ENCODE assay signal across 10 mouse cellular contexts in the genomic region with DNA sequence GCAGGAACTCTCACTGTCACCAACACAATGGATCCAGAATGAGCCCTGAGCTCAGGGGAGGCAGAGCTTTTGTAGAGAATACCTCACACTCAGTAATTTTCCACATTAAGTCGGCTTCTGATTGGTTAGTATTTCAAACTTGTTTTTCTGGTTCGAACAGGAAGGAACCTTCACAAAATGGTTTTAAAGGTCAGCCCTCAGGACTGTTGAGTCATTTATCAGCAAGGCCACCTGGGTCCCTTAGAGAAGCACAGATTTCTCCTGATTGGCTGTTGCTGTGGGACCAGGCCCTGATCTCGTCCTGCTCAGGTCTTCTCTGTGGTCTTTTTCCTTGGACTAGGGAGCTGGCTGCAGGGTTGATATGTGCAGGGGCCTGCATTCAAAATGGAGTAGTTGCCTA. TPM values are rescaled to one million over a fixed set of nuclear protein-coding genes. Genes with fewer than 3 reads are reported as not detected.
DNase-seq lines count a peak whose midpoint lies in the region; ATAC-seq lines count a peak whose summit lies in the region.
"Had no signal": no experiment of that assay in that cellular context is flagged by ENCODE, and none has a peak within 500 bp of the region (broad histone marks: within the 10 kb centered on the region; RNA-seq: fewer than 3 reads in every experiment).

No protein-coding gene starts in this region.

- intact Hi-C loops in left cerebral cortex, postnatal 10 days (cut with DNase I), result no loop called here

- H3K4me2 ChIP-seq in liver, embryonic 13.5 days, result no peak overlapping the region
- H3K4me2 ChIP-seq in neural tube, embryonic 15.5 days, result no peak overlapping the region
- H3K4me2 ChIP-seq: midbrain, embryonic 12.5 days had no signal

- ATAC-seq in liver, embryonic 13.5 days (ENCODE audit: low read depth), result peak; percentile 71
- no peak for ATAC-seq in neural tube, embryonic 15.5 days (ENCODE audit: low FRiP score)

- H3K36me3 ChIP-seq in liver, embryonic 13.5 days, result no peaks in the 10 kb centered on the region
- H3K36me3 ChIP-seq in neural tube, embryonic 15.5 days, result no peaks in the 10 kb centered on the region
- H3K36me3 ChIP-seq: midbrain, embryonic 12.5 days had no signal

- no peaks in the 10 kb centered on the region for H3K27me3 ChIP-seq in liver, embryonic 13.5 days
- no peaks in the 10 kb centered on the region for H3K27me3 ChIP-seq in neural tube, embryonic 15.5 days (replicated peaks)
- H3K27me3 ChIP-seq: midbrain, embryonic 12.5 days had no signal

- 17% methylated on average over 3 of the region's 3 CpGs for WGBS in liver, embryonic 13.5 days (ENCODE audit: insufficient replicate concordance)
- 79% methylated on average over 3 of the region's 3 CpGs for WGBS in neural tube, embryonic 15.5 days

- no peak overlapping the region for H3K9ac ChIP-seq in liver, embryonic 13.5 days
- H3K9ac ChIP-seq in neural tube, embryonic 15.5 days (replicated peaks), result no peak overlapping the region
- H3K9ac ChIP-seq: midbrain, embryonic 12.5 days had no signal

- H3K4me1 ChIP-seq in liver, embryonic 13.5 days (replicated peaks), result peaks cover 7% of the 10 kb centered on the region
- peaks cover 3% of the 10 kb centered on the region for H3K4me1 ChIP-seq in neural tube, embryonic 15.5 days
- H3K4me1 ChIP-seq: midbrain, embryonic 12.5 days had no signal

- no peak overlapping the region for H3K27ac ChIP-seq in liver, embryonic 13.5 days
- no peak overlapping the region for H3K27ac ChIP-seq in neural tube, embryonic 15.5 days (replicated peaks)
- H3K27ac ChIP-seq: midbrain, embryonic 12.5 days had no signal

- no peak overlapping the region for H3K4me3 ChIP-seq in liver, embryonic 13.5 days (replicated peaks)
- H3K4me3 ChIP-seq in neural tube, embryonic 15.5 days (replicated peaks), result no peak overlapping the region
- H3K4me3 ChIP-seq: midbrain, embryonic 12.5 days had no signal

- peak; percentile 37 for DNase-seq in embryo, embryonic 10 days (ENCODE audit: low spot score)
- no peak for DNase-seq in embryo, embryonic 11 days
- DNase-seq in MN1 (ENCODE audit: low spot score), result peak; percentile 15
- DNase-seq in gonadal fat pad, adult 2 months (ENCODE audit: low read depth), result peak; percentile 77
- DNase-seq in liver, embryonic 13.5 days, result peak; percentile 12
- no peak for DNase-seq in left cerebral cortex, postnatal 10 days (ENCODE audit: extremely low spot score in 1 of 2, low spot score in 2 of 2)
- DNase-seq in layer of hippocampus, adult 11-12 months (ENCODE audit: low spot score), result no peak
- DNase-seq: right cerebral cortex, postnatal 4 days had no signal

- H3K9me3 ChIP-seq in liver, embryonic 13.5 days (replicated peaks), result 0 out of 2 replicates have a peak, but pooled peaks cover 11% of the 10 kb centered on the region
- 0 out of 2 replicates have a peak, but pooled peaks cover under 1% of the 10 kb centered on the region for H3K9me3 ChIP-seq in neural tube, embryonic 15.5 days (replicated peaks)
- H3K9me3 ChIP-seq: midbrain, embryonic 12.5 days had no signal

RNA-seq across cellular contexts. Expression of gene Ap3b1, which starts 30.7 kb away (rescaled TPM):
- 32.4 and 44.5 TPM in 2 replicates for polyA plus RNA-seq in gonadal fat pad, adult 2 months (2012; rRNA removed)
- polyA plus RNA-seq in liver, embryonic 13.5 days (2015; fragmentation: Nextera tagmentation; extraction: Ambion mirVana), result 18.5 and 22.2 TPM in 2 replicates
- 27.1 and 30.2 TPM in 2 replicates for polyA plus RNA-seq in neural tube, embryonic 15.5 days (2015; fragmentation: Nextera tagmentation; extraction: Ambion mirVana)
- 10 to 100 TPM; 38.6 to 39.5 TPM for total RNA-seq in left cerebral cortex, postnatal 10 days (2021)

RNA-seq across cellular contexts. Expression of gene Scamp1, which starts 42.4 kb away (rescaled TPM):
- 31.1 and 32.1 TPM in 2 replicates for polyA plus RNA-seq in gonadal fat pad, adult 2 months (2012; rRNA removed)
- polyA plus RNA-seq in liver, embryonic 13.5 days (2015; fragmentation: Nextera tagmentation; extraction: Ambion mirVana), result 8.0 and 9.9 TPM in 2 replicates
- 148 and 167 TPM in 2 replicates for polyA plus RNA-seq in neural tube, embryonic 15.5 days (2015; fragmentation: Nextera tagmentation; extraction: Ambion mirVana)
- 100 to 1,000 TPM; 172 to 173 TPM for total RNA-seq in left cerebral cortex, postnatal 10 days (2021)

Comparison
In these comparisons a context has a peak if more than half of its experiments do, and no peak if none do; other contexts are left out.
1. DNase-seq: peak in embryo, embryonic 10 days (single experiment), MN1 (single experiment), gonadal fat pad, adult 2 months (single experiment) and liver, embryonic 13.5 days (single experiment); none in embryo, embryonic 11 days (single experiment), left cerebral cortex, postnatal 10 days (0 of 2) and layer of hippocampus, adult 11-12 months (single experiment).